Comparison of ENCODE assay signal across 30 mouse cellular contexts in genomic region chr7:59243257-59243656, GRCm38 (mm10).
"Had no signal": no experiment of that assay in that cellular context is flagged by ENCODE, and none has a peak within 500 bp of the region (broad histone marks: within the 10 kb centered on the region; RNA-seq: fewer than 3 reads in every experiment).

No protein-coding gene starts in this region.

- DNase-seq: left cerebral cortex, postnatal 4 days; liver; liver, embryonic 13.5 days; liver, postnatal 0 days; lung, adult 18-20 months; lung, adult 2 months; lung, embryonic 14.5 days; lung, postnatal 10 days; lung, postnatal 14 days; lung, postnatal 36 days; lung, postnatal 4 days had no signal

- H3K9ac ChIP-seq: limb, embryonic 12.5 days; limb, embryonic 13.5 days; limb, embryonic 15.5 days; liver, embryonic 12.5 days; liver, embryonic 13.5 days; liver, embryonic 14.5 days; liver, embryonic 15.5 days; liver, postnatal 0 days; lung, embryonic 14.5 days; lung, embryonic 15.5 days; midbrain, embryonic 12.5 days; midbrain, embryonic 13.5 days; midbrain, embryonic 15.5 days; neural tube, embryonic 12.5 days had no signal

- H3K9me3 ChIP-seq: limb, embryonic 10.5 days; limb, embryonic 12.5 days; limb, embryonic 13.5 days; limb, embryonic 15.5 days; liver, embryonic 12.5 days; liver, embryonic 13.5 days; liver, embryonic 15.5 days; lung, embryonic 15.5 days; megakaryocyte, embryonic 14.5 days; midbrain, embryonic 10.5 days; midbrain, embryonic 12.5 days; midbrain, embryonic 13.5 days; midbrain, embryonic 15.5 days; neural tube, embryonic 12.5 days had no signal

- H3K4me2 ChIP-seq: limb, embryonic 12.5 days; limb, embryonic 13.5 days; limb, embryonic 15.5 days; liver, embryonic 11.5 days; liver, embryonic 12.5 days; liver, embryonic 13.5 days; liver, embryonic 15.5 days; lung, embryonic 14.5 days; lung, embryonic 15.5 days; midbrain, embryonic 12.5 days; midbrain, embryonic 13.5 days; midbrain, embryonic 15.5 days; neural tube, embryonic 12.5 days had no signal

- H3K27me3 ChIP-seq: limb, embryonic 12.5 days; limb, embryonic 13.5 days; limb, embryonic 15.5 days; liver, embryonic 12.5 days; liver, embryonic 13.5 days; liver, embryonic 15.5 days; lung, embryonic 15.5 days; megakaryocyte, embryonic 14.5 days; midbrain, embryonic 12.5 days; midbrain, embryonic 13.5 days; midbrain, embryonic 15.5 days; neural tube, embryonic 12.5 days had no signal

- H3K4me1 ChIP-seq: limb, embryonic 10.5 days; limb, embryonic 12.5 days; limb, embryonic 13.5 days; limb, embryonic 15.5 days; liver, embryonic 12.5 days; liver, embryonic 13.5 days; liver, embryonic 15.5 days; lung, embryonic 15.5 days; midbrain, embryonic 10.5 days; midbrain, embryonic 12.5 days; midbrain, embryonic 13.5 days; midbrain, embryonic 15.5 days; neural tube, embryonic 12.5 days had no signal

- ATAC-seq: liver, embryonic 12.5 days; liver, postnatal 0 days; lung, postnatal 0 days; midbrain, embryonic 13.5 days; midbrain, embryonic 15.5 days; midbrain, embryonic 16.5 days had no signal

- H3K4me3 ChIP-seq: limb, embryonic 10.5 days; limb, embryonic 12.5 days; limb, embryonic 13.5 days; limb, embryonic 15.5 days; liver, embryonic 12.5 days; liver, embryonic 13.5 days; liver, embryonic 15.5 days; lung, embryonic 15.5 days; megakaryocyte, embryonic 14.5 days; midbrain, embryonic 10.5 days; midbrain, embryonic 12.5 days; midbrain, embryonic 13.5 days; midbrain, embryonic 15.5 days; myocyte; neural tube, embryonic 12.5 days had no signal

- H3K36me3 ChIP-seq: midbrain, embryonic 15.5 days; neural tube, embryonic 12.5 days had no signal

- H3K27ac ChIP-seq: limb, embryonic 10.5 days; limb, embryonic 12.5 days; limb, embryonic 13.5 days; limb, embryonic 15.5 days; liver, embryonic 12.5 days; liver, embryonic 13.5 days; liver, embryonic 14.5 days; liver, embryonic 15.5 days; lung, embryonic 15.5 days; macrophage; midbrain, embryonic 10.5 days; midbrain, embryonic 12.5 days; midbrain, embryonic 13.5 days; midbrain, embryonic 15.5 days; neural tube, embryonic 12.5 days had no signal
